Mouse (Mus musculus) forebrain, embryonic 16.5 days (tissue): ENCODE data around the gene Dzank1. TPM values are rescaled to one million over a fixed set of nuclear protein-coding genes. Genes with fewer than 3 reads are reported as not detected.
A peak's percentile ranks its signal among the peaks of the same experiment; 100 is the strongest.

Source experiments
- ATAC-seq: fragments of 200-750 bp; cut with Nextera tagmentation; 2 replicates; pipeline ENCODE4 v1.8.0; 2017; ENCODE audit warnings: mild to moderate bottlenecking, moderate library complexity
- H3K27ac ChIP-seq: fragments of 300-500 bp; sonication (generic); 2 replicates; pipeline ENCODE4 v1.5.1; 2014; ENCODE audit warnings: low read length, control low read depth
- H3K27me3 ChIP-seq: fragments of 300-500 bp; sonication (generic); replicated peaks from 2 replicates; pipeline ENCODE4 v1.6.1; 2014; ENCODE audit warnings: low read length; ENCODE audit not compliant: control insufficient read depth, insufficient read depth
- H3K36me3 ChIP-seq: fragments of 300-500 bp; sonication (generic); 2 replicates; pipeline ENCODE4 v1.6.1; 2014; ENCODE audit not compliant: control insufficient read depth, insufficient read depth
- H3K4me1 ChIP-seq: fragments of 300-500 bp; sonication (generic); replicated peaks from 2 replicates; pipeline ENCODE4 v1.6.1; 2014; ENCODE audit warnings: low read length; ENCODE audit not compliant: control insufficient read depth, insufficient read depth
- H3K4me2 ChIP-seq: fragments of 300-500 bp; sonication (generic); 2 replicates; pipeline ENCODE4 v1.6.1; 2014; ENCODE audit warnings: mild to moderate bottlenecking, low read length, control low read depth
- H3K4me3 ChIP-seq: fragments of 300-500 bp; sonication (generic); replicated peaks from 2 replicates; pipeline ENCODE4 v1.5.1; 2014; ENCODE audit warnings: mild to moderate bottlenecking, low read length, control low read depth
- H3K9ac ChIP-seq: fragments of 300-500 bp; sonication (generic); replicated peaks from 2 replicates; pipeline ENCODE4 v1.6.1; 2014; ENCODE audit warnings: low read depth, low read length, control low read depth
- H3K9me3 ChIP-seq: fragments of 300-500 bp; sonication (generic); 2 replicates; pipeline ENCODE4 v1.6.1; 2016; ENCODE audit warnings: low read length; ENCODE audit not compliant: control insufficient read depth
- WGBS: fragments of 180-500 bp; shearing (Covaris S2); extraction: QIAGEN DNeasy Blood & Tissue Kit; methylation state at CpG from one replicate; pipeline ENCODE4 v1.1.7; 2014; 5-methylcytosine and 5-hydroxymethylcytosine counted together
- polyA plus RNA-seq: library from polyadenylated mRNA; unstranded; fragments of >200 nt; fragmentation: Nextera tagmentation; extraction: Ambion mirVana; gene quantifications from 2 replicates; pipeline ENCODE4 v1.2.1, GENCODE M21; 2015

Gene Dzank1
- polyA plus RNA-seq, 1 experiment from 2014 or later = 8.4 TPM

DNA sequence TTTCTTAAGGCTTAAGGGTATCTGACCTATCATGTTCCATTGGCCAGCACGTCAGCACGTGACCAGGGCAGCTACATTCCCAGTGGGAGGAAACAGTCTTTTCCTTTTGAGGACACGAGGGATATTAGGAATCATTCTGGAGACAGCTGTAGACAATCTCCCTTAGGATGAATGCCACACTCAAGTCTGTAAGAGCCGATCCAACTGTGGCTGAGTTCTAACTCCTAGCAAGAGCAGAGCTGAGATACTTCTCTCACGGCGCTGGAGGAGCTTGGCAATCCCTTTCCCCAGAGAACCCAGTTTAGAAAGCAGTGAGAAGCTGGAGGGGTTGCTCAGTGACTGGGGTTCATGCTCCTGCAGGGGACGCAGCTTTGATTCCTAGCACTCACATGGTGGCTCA is 41.8 kb downstream of the Dzank1 start:
- no peak overlapping the region for H3K9ac ChIP-seq
- no peak overlapping the region for H3K27ac ChIP-seq
- H3K4me2 ChIP-seq = no peak overlapping the region
- no peak overlapping the region for H3K4me3 ChIP-seq
- no peaks in the 10 kb centered on the region for H3K27me3 ChIP-seq
- no peak for ATAC-seq
- H3K9me3 ChIP-seq = no peaks in the 10 kb centered on the region
- 85% methylated on average over 7 of the region's 7 CpGs for WGBS
- H3K4me1 ChIP-seq = peaks cover 4% of the 10 kb centered on the region; the same call in 1 of the 2 replicates
- H3K36me3 ChIP-seq = no peaks in the 10 kb centered on the region

DNA sequence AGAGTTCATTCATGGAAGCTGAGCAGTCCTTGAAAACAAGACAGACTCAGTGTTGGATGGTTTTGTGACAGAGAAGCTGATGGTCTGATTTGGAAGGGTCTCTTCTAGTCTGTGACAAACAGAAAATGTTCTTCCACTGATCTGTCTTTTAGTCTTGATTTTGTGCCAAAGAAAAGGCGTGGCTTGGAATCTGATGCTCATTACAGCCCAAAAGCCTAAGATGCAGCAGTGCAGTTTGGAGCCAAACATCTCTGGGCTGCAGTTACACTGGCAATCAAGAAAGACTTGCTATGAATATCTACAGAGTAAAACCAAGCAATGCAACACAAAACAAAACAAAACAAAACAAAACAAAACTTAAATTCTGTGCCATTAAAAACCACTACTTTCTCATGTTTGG is 43.1 kb downstream of the Dzank1 start:
- Histone ChIP-seq H3K9ac (no peak overlapping the region), H3K27ac (no peak overlapping the region), H3K27me3 (no peaks in the 10 kb centered on the region), H3K36me3 (no peaks in the 10 kb centered on the region), H3K4me2 (no peak overlapping the region), H3K4me3 (no peak overlapping the region), H3K4me1 (peaks cover 4% of the 10 kb centered on the region; the same call in 1 of the 2 replicates), H3K9me3 (no peaks in the 10 kb centered on the region)
- peak; percentile 69 for ATAC-seq
- WGBS = 38% methylated on average over 1 of the region's 1 CpGs

DNA sequence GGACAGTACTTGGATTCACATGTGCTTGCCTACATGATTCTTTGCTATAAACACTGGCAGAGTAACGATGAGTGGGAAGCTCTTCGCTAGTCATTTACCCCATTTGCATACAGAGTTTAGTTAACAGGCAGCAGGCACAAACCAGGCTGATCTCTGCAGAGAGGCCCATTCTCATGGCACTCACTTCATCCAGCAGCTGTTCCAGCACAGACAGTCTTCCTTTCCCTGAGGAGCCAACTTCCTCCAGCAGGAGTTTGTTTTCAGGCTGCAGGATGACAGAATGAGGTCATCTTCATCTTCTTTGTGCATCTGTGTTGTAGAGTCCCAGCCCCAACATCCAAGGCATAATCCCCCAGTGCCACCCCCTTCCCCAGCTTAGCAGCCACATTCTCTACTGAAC is 47.8 kb downstream of the Dzank1 start:
- ATAC-seq = no peak
- no peak overlapping the region for H3K4me2 ChIP-seq
- H3K27me3 ChIP-seq = no peaks in the 10 kb centered on the region
- H3K36me3 ChIP-seq = no peaks in the 10 kb centered on the region; the same call in 1 of the 2 replicates
- H3K4me3 ChIP-seq = no peak overlapping the region
- H3K27ac ChIP-seq = no peak overlapping the region
- no peaks in the 10 kb centered on the region for H3K9me3 ChIP-seq
- 73% methylated on average over 2 of the region's 2 CpGs for WGBS
- H3K4me1 ChIP-seq = peaks cover 2% of the 10 kb centered on the region; the same call in 1 of the 2 replicates
- H3K9ac ChIP-seq = no peak overlapping the region

DNA sequence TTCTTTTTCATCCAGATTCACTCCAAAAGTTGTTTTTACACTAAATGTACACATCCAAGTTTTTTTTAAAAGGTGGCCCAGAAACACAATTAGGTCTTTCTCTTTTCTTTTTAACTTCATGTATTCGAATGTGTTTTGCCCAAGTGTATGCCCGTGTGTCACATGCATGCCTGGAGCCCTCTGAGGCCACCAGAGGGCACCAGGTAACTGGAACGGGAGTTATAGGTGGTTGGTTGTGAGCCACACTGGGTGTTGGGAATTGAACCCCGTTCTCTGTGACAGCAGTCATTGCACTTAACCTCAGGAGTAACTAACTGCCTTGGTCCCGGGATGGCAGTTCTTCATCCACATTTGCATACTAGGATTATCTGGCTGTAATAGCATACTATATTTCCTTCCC is 60.0 kb downstream of the Dzank1 start:
- Histone ChIP-seq H3K4me1 (no peaks in the 10 kb centered on the region), H3K27me3 (no peaks in the 10 kb centered on the region), H3K27ac (no peak overlapping the region), H3K9ac (no peak overlapping the region), H3K36me3 (no peaks in the 10 kb centered on the region), H3K4me2 (no peak overlapping the region), H3K9me3 (no peaks in the 10 kb centered on the region), H3K4me3 (no peak overlapping the region)
- ATAC-seq = no peak
- WGBS = 66% methylated on average over 5 of the region's 5 CpGs

DNA sequence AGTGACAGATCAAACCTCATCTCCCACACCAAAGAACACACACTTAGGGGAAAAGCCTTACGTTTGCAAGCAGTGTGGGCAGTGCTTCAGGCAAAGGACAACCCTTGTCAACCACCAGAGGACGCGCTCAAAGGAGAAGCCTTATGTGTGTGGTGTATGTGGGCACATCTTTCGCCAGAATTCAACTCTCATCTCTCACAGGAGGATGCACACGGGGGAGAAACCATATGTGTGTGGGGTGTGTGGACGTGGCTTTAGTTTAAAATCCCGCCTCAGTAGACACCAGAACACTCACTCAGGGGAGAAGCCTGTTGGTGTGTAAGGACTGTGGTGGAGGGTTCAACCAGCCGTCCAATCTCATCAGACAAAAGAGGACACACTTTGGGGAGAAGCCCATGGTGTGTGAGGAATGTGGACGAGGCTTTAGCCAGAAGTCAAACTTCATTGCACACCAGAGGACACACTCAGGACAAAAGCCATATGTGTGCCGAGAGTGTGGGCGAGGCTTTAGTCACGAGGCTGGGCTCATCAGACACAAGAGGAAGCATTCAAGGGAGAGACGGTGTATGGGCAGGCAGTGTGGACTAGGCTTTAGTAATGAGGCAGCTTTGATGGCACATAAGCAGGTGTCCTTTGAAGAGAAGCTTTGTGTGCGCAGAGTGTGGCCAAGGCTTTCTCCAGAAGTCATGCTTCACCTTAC is 61.2 kb downstream of the Dzank1 start:
- Histone ChIP-seq H3K4me3 (no peak overlapping the region), H3K36me3 (no peaks in the 10 kb centered on the region), H3K27ac (no peak overlapping the region), H3K9ac (no peak overlapping the region), H3K4me1 (no peaks in the 10 kb centered on the region), H3K27me3 (no peaks in the 10 kb centered on the region), H3K9me3 (no peaks in the 10 kb centered on the region), H3K4me2 (no peak overlapping the region)
- WGBS = 90% methylated on average over 14 of the region's 14 CpGs
- ATAC-seq = no peak

DNA sequence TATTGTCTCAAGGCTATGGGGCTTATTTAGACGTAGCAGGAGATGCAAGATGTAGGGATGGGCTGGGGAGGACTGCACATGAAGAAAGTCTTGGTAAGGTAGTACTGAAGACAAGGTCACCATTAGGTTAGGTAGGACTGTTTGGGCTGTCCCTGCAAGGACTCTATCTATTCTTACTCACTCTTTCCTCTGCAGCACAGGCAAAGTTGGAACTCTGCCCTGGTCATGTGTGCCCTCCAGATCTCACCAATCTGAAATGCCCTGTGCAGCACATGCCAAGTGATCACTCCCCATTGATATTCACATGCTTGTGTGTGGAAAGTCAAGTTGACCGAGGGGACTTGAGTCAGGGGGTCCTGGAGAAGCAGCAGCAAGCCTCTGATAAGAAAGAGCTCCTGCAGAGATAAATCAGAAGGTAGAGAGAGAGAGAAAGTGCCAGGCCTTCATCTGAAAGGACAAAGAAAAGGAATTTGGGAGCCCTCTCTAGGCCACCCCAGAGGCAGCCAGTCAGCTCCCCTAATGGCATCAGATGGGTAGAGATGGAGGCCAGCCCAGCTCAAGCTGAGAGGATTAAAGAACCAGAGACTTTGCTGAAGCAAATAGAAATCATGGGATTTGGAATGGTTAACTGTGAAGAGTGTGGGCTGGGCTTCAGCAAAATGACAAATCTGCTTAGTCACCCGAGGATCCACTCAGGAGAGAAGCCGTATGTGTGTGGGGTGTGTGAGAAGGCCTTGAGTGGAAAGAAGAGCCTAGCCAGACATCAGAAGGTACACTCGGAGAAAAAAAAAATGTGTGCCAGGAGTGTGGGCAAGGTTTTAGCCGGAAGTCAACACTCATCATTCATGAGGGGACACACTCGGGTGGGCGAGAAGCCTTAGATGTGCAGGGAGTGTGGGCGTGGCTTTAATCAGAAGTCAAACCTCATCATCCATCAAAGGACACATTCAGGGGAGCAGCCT is 62.1 kb downstream of the Dzank1 start:
- Histone ChIP-seq H3K36me3 (no peaks in the 10 kb centered on the region), H3K27me3 (no peaks in the 10 kb centered on the region), H3K27ac (no peak overlapping the region), H3K9me3 (no peaks in the 10 kb centered on the region), H3K4me1 (no peaks in the 10 kb centered on the region), H3K4me3 (no peak overlapping the region), H3K4me2 (no peak overlapping the region), H3K9ac (no peak overlapping the region)
- WGBS = 82% methylated on average over 9 of the region's 9 CpGs
- no peak for ATAC-seq

DNA sequence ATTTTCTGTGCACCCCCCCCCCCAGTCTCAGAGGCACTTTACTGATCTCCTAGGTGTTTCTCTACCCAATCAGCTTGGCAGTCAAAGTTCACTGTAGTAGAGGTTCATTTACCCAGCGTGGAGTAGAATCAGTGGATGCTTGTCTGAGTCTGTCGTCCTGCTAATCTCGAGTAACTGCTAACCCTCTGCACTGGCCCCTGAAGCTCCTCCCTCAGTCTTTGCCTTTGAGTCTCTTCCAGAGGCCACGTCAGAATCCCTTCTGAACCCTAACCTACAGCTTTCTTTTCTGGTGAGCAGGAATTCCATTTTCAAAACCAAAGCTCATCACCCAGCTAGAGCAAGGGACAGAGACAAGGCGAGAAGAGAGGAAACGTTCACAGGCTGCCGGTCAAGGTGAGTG is 63.0 kb downstream of the Dzank1 start:
- Histone ChIP-seq H3K36me3 (no peaks in the 10 kb centered on the region), H3K9ac (no peak overlapping the region), H3K4me1 (peaks cover 6% of the 10 kb centered on the region; the same call in 1 of the 2 replicates), H3K27me3 (no peaks in the 10 kb centered on the region), H3K4me3 (no peak overlapping the region), H3K27ac (no peak overlapping the region), H3K4me2 (no peak overlapping the region), H3K9me3 (no peaks in the 10 kb centered on the region)
- ATAC-seq = no peak
- 75% methylated on average over 7 of the region's 7 CpGs for WGBS

DNA sequence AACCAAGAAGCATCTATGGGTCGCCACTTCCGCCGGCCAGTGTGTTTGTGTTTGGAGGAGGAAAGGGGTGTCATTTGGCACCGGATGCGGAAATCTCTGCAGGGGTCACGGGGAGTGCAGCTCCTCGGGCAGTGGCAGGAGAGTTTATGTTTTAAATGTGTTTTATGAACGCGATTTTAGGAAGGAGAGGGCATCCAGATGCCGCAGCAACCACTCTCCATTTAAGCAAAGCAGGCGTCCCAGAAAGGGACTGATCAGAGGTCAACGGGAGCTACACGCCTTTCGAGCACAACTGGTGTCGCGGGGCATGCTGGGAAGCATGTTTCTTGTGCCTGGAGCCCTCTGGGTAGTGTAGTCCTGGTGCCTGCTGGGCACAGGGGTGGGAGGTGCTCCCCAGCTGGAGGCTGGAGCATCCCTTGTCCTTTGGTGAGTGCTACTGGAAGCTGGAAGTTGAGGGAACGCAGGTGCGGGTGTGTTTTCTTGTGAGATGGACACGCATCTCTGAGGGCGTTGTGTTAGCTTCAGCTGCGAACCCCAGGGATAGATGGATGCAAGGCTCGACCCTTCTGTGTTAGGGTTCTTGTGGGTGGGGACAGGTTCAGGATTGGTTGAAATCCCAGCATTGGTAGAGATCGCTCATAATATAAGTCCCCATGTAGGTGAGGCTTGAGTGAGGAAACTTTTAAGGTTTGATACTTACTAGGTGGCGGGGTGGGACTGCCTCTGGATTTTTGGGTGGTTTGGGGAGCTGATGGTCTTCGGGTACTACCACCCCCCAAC is 68.0 kb downstream of the Dzank1 start:
- ATAC-seq = peak; percentile 99
- Histone ChIP-seq H3K9ac (peak overlapping the region; percentile 69), H3K27me3 (0 out of 2 replicates have a peak, but pooled peaks cover 15% of the 10 kb centered on the region), H3K36me3 (no peaks in the 10 kb centered on the region), H3K4me3 (peak overlapping the region; percentile 58), H3K4me2 (peak overlapping the region; percentile 67), H3K4me1 (peaks cover 10% of the 10 kb centered on the region), H3K27ac (peak overlapping the region; percentile 45), H3K9me3 (no peaks in the 10 kb centered on the region)
- 7% methylated on average over 25 of the region's 25 CpGs for WGBS

DNA sequence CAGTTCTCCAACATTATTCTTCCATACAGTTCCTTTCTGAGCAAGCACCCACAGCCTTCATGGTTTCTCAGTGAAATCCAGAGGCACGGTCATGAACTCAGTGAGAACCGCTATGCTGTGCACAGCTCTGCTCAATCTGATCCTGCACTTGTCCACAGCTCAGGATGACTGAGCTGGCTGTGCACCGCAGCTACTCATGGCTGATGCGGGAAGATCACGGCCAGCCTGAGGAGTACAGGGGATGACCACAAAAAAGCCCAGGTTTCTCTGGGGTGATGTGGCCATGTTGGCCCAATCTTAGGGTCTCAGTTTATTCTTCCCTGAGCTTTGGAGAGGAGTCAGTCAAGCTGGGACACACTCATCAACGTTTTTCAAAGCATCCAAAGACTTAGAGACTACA is 68.9 kb downstream of the Dzank1 start:
- Histone ChIP-seq H3K36me3 (no peaks in the 10 kb centered on the region), H3K4me3 (peak overlapping the region; percentile 58), H3K4me2 (peak overlapping the region; percentile 67), H3K27me3 (peaks cover 15% of the 10 kb centered on the region; the same call in 1 of the 2 replicates), H3K9ac (no peak overlapping the region), H3K4me1 (peaks cover 10% of the 10 kb centered on the region), H3K27ac (peak overlapping the region; percentile 45), H3K9me3 (no peaks in the 10 kb centered on the region)
- ATAC-seq = no peak; the same call in 1 of the 2 replicates
- 68% methylated on average over 6 of the region's 6 CpGs for WGBS
